Mouse (Mus musculus) monocyte, adult 2 months (primary cell): ENCODE data around the gene Cacna1e.

Source experiments
- DNase-seq, 2 experiments: peaks; one replicate each; pipeline ENCODE4 v3.0.0; 2022; ENCODE audit warnings: low spot score in 2 of 2, low read depth in 1 of 2

Cacna1e gene

GRCm38 (mm10) chr1:154884275-154885206, at the start of gene Cacna1e:
TSS of gene Cacna1e (minus strand) at chr1:154884501.
- no peak for DNase-seq

GRCm38 (mm10) chr1:154918406-154918805, 34.1 kb upstream of the Cacna1e start:
- no peak for DNase-seq

GRCm38 (mm10) chr1:154917438-154917837, 33.1 kb upstream of the Cacna1e start:
- DNase-seq = no peak

- DNase-seq = no peak
Observed at GRCm38 (mm10) chr1:154909554-154909953, 25.3 kb upstream of the Cacna1e start.

DNA sequence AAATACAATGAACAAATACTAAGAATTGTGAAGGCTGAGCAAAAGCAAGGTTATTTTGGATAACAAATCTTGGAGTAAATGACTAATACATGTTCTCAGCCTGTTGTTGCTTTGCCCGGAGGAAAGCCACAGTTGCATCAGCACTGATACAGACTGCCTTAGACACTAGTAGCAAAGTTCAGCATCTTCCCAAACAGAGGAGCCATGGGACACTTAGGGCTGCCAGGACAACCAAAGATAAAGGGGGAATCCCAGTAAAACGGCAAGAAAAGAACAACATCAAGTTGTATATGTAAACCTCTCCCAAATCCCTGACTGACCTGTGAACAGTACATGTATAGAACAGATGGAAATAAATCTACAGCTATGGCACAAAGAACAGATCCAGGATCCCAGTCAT, 13.1 kb upstream of the Cacna1e start:
- DNase-seq = no peak

GRCm38 (mm10) chr1:154890244-154890643, 5.9 kb upstream of the Cacna1e start:
- DNase-seq = no peak

DNA sequence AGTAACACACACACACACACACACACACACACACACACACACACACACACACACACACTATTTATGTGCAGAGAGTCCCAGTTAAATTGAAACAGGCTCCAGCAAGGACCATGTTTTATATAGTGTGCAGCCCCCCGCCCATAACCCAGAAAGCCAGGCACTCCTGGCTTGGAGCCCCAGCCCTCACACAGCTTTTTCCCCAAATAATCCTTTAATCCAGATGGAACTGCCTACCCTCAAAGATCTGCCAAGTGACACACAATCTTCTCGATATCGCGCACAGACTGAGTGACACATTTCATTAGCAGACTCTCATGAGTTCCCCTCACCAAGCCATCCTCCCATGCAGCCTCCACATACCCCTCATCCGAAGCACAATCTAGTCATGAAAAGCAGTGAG, 4.2 kb upstream of the Cacna1e start:
- no peak for DNase-seq

DNA sequence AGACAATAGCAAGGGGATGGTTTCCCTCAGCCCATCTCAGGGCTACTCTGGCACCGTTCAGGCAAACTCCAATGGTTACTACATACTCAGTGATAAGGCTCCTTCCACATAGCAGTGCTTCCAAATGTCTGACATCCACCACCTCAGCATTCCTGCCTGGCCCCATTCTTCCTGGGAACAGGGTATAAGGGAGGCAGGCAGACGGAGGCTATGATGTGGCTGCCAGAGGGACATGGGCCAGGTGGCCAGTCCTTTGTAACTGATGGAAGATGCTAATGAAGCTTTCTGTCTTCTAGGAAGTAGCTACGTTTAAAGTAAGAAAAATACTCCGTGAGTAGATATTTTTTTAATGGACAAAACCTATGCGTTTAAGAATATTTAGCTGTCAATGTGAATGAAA, 3.7 kb upstream of the Cacna1e start:
- no peak for DNase-seq

DNA sequence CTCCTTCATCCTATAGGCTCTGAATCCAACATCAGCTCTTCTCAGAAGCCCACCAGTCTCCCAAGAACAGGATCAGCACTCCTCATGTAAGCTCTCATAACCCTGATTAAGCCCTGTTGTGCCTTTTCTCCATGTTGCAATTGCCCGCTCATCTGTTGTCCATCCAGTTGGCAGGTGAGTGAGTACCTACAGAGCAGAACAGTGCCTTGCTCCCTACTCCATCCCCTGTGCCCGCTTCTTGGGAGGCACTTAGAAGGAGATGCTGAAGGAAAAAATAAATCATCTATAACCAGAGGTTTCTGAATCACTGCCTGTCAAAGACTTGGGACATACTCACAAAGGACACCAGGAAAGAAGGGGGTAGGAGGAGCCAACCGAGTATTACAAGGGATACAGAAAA, 3.2 kb upstream of the Cacna1e start:
- DNase-seq = no peak

DNA sequence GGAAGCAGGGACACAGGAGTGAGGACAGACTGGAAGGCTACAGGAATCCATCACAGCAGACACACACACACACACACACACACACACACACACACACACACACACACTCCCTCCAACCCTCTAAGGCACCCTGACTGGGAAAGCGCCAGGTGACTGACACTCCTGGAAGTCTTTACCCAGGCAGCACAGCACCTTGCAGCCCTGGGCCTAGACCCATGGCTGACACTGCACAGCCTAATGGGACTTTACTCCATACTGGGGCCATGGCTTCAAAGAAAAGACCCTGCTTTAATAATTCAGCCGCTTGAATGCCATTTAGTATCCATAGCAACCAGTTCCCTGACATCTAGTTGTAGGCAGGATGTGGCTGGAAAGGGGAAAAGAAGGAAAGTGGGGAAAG, 2.3 kb upstream of the Cacna1e start:
- DNase-seq = no peak

DNA sequence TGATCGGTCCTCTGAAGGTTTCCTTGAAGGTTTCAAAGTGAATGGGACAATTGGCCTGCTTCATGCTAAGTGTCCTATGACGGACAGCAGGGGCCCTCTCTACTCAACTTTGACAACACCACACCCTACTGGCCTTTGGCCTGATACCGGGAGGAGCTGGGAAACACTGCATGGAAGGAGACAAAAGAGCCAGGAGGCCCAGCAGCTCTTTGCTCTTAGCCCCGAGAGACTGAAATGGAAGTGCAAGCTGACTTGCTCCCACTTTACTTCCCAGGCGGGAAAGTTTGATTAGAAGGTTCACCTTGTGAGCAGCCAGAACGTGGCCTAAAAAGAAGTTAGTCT, 877 bp upstream of the Cacna1e start:
- no peak for DNase-seq

DNA sequence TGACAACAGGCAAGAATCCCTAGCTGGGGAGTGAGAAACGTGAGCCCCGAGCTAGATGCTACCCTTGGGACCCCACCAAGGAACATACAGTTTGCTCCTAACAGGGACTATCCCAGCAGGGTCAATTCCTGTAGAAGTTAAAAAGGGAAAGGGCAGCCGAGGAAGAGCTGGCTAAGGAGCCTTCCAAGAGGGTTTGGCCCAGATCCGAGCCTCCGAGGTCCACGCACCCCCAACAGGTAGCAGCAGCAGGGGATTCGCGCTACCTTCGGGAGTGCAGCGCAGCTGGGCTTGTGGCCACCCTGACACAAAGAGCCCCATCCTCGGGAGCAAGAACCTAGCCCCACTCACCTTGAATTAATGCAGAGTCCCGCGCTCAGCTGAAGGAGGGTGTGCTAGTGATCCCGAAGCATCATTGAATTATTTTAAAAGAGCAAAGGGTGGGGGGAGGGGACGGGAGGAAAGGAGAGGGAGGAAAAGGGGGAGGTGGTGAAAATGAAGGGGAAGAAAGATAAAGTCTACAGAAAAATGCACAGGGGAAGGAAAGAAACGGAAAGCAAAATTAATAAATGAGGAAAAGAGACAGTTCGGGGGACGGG, 607 bp downstream of the Cacna1e start:
- DNase-seq = no peak

GRCm38 (mm10) chr1:154865981-154866380, 18.3 kb downstream of the Cacna1e start:
- no peak for DNase-seq

DNA sequence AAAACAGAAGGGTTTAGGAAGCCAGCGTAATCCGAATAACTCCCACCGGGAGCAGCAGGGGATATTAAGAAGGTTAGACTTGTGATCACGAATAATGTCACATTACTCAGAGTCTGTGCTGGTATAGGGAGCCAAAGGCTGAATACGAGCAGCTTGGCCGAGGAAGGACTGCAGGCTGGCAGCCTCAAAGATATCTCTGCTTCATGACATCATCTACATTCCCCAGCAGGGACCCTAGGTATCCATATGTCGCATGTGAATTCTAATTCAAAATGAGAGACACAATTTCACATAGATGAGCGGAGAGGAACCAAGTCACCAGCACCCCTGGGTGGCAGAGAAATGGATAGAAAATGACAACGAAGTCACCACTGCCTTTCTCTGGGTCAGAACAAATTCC, 22.9 kb downstream of the Cacna1e start:
- no peak for DNase-seq

- DNase-seq = no peak
Observed at GRCm38 (mm10) chr1:154854564-154854963, 29.7 kb downstream of the Cacna1e start.

DNA sequence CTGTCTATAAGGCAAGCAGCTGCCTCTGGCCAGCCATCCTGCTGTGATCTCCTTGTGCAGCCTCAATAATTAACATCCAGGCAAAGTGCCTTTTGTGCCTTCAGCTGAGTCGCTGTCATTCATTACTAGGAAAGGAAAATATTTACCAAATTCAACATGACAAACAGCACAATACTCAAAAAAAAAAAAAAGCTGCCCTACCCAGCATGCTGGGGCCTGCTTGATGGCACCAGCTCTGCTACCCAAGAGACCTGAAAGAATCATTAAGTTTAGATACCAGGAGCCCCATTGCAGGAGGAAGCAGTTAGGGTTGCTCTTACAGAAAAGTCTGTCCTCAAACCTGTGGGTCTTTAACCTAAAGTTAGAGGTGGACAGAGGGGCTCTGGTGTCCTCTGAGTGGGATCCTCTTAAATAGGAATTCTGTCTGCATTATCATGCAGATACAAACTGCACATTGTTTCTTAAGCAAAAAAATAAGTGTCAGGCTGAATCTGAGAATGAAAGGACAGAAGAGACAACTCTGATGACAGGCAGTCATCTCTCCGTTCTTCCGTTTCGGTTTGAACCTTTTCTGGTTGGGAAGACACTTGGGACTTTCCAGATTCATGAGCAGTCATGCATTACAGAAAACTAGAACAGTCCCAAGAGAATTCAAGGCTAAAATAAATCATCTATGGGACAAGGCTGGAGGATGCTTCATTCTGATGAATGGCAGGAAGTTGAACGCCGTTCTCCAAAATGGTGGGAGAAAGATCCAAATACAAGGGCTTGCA, 33.6 kb downstream of the Cacna1e start:
- DNase-seq = no peak

- DNase-seq = no peak
Observed at GRCm38 (mm10) chr1:154848683-154849579, 35.4 kb downstream of the Cacna1e start.

DNA sequence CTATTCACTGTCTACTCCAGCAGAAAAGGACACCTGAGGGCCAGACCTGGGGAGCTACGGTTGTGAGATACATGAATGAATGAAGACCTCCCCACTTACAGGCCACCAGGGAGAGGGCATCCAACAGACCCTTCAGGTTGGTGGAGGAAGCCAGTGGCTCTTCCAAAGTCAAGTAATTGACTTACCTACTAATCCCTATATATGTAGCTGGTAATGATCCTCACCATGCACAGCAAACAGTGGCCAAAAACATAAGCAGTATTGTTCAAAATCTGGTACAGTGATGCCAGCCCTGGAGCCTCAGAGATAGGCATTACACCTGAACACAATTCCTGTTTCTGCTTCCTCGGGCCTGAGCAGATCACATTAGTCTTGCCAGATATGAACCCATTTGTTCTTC, 37.4 kb downstream of the Cacna1e start:
- no peak for DNase-seq

DNA sequence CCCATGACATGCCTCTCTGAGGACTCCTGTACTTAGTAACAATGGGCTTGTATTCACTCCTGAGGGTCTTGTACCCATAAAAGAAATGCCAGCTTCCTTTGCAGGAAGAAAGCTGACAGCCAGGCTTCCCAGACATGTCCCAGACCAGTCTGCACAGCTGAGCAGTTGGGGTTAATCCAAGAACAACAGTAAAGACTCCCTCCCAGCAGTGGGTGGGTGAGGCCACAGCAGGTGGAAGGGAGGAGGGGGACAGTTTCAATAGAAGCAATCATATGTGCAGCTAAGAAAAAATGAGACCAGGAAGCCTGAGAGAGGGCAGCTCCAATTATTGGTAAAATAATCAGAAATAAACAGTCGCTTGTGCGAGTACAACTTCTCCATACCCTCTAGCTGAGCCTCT, 40.9 kb downstream of the Cacna1e start:
- no peak for DNase-seq

DNA sequence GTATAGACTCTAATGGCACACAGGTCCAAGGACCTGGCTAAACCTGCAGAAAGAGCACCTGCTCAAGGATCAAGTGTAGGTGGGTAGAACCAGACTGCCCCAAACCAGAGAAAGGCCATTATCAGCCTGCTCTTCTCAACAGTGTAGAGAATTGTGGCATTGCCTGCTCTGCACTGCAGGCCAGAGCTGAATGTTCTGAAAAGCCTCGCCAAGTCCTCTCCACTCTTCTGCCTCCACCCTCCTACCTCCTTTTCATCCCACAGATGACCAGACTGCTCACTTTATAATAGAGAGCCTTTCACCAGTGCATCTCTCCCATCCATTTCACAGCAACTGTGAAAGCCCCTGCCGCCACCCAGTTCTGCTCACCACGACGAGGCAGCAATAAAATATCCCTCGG, 42.0 kb downstream of the Cacna1e start:
- DNase-seq = no peak

GRCm38 (mm10) chr1:154841057-154841630, 43.2 kb downstream of the Cacna1e start:
- DNase-seq = no peak
